Mouse (Mus musculus): Measurements from ENCODE around the gene Hivep3. TPM values are rescaled to one million over a fixed set of nuclear protein-coding genes. Genes with fewer than 3 reads are reported as not detected.

Hivep3 gene
- polyA plus RNA-seq, 1 experiment from 2014 or later = 0.84 TPM

DNA sequence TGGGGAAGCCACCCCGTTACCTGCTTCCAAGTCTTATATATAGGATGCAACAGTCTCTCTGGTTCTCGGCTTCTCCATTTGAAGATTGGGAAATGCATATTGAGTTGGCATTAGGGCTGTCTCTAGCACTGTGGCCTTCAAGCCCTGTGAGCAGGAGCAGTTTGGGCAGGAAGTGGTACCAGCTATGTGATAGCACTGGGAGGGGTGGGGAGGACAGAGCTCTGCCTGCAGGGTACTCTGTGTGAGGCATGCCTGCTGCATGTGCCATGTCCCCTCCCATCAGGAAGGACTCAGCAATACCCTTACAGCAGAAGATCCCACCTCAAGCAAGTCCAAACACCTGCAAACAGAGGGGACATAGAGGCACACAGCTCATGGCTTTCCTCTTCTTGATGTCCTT, 142.0 kb downstream of the Hivep3 start:
- Histone ChIP-seq H3K9me3 (no peaks in the 10 kb centered on the region), H3K4me3 (replicated peaks) (no peak overlapping the region), H3K27me3 (no peaks in the 10 kb centered on the region), H3K9ac (replicated peaks) (no peak overlapping the region), H3K4me2 (no peak overlapping the region), H3K27ac (no peak overlapping the region), H3K4me1 (replicated peaks) (no peaks in the 10 kb centered on the region), H3K36me3 (no peaks in the 10 kb centered on the region)
- no peak for ATAC-seq (ENCODE audit: insufficient number of reproducible peaks, insufficient read depth, low FRiP score, low TSS enrichment, low read depth)
- 86% methylated on average over 2 of the region's 2 CpGs for WGBS

DNA sequence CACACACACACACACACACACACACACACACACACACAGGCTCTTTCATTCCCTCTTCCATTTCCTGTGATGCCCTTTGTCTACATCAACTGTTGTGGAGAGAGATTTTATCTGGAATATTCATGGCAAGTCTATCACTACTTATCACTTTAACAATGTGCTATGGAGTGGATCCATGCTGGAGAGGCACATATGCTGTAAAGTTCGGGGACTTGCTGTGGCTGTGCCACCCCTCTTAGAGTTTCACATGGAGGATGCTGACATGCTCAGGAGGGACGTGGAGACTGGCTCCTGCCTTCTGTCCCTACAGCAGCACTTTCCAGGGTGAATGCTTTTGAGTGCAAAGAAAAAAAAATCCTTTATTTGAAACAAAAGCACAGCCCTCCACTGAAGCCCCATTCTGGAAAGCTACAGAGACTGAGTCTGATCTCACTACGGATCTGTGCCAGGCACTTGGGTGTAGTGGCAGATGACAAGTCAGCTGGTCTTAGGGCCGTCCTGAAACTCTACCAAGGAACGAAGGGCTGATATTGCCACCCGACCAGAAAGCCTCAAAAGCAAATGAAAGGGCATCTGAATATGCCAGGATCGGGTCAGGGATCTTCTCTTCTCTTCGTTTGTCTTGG, 143.1 kb downstream of the Hivep3 start:
- H3K27ac ChIP-seq = no peak overlapping the region
- H3K9ac ChIP-seq (replicated peaks) = no peak overlapping the region
- no peaks in the 10 kb centered on the region for H3K4me1 ChIP-seq (replicated peaks)
- no peaks in the 10 kb centered on the region for H3K27me3 ChIP-seq
- no peaks in the 10 kb centered on the region for H3K9me3 ChIP-seq
- WGBS = 79% methylated on average over 8 of the region's 8 CpGs
- ATAC-seq (ENCODE audit: insufficient number of reproducible peaks, insufficient read depth, low FRiP score, low TSS enrichment, low read depth) = no peak
- no peaks in the 10 kb centered on the region for H3K36me3 ChIP-seq
- H3K4me2 ChIP-seq = no peak overlapping the region
- no peak overlapping the region for H3K4me3 ChIP-seq (replicated peaks)

DNA sequence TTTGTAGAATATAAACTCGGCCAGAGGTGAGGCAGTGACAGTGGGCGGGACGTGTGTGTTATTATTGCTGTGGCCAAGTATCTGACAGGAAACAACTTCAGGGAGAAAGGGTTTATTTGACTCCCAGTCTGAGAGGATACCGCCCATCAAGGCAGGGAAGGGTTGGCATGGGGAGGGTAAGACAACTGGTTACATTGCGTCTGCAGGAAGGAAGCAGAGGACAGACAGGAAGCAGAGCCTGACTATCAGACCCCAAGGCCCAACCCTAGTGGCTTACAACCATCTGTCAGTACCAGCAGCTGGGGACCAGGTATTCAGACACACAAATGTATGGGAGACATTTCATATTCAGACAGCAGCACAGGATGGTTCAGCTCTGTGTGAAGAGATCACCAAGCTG, 144.6 kb downstream of the Hivep3 start:
- Histone ChIP-seq H3K4me3 (replicated peaks) (no peak overlapping the region), H3K4me2 (no peak overlapping the region), H3K36me3 (no peaks in the 10 kb centered on the region), H3K27me3 (no peaks in the 10 kb centered on the region), H3K4me1 (replicated peaks) (0 out of 2 replicates have a peak, but pooled peaks cover 3% of the 10 kb centered on the region), H3K27ac (no peak overlapping the region), H3K9me3 (no peaks in the 10 kb centered on the region), H3K9ac (replicated peaks) (no peak overlapping the region)
- ATAC-seq (ENCODE audit: insufficient number of reproducible peaks, insufficient read depth, low FRiP score, low TSS enrichment, low read depth) = no peak
- 79% methylated on average over 5 of the region's 5 CpGs for WGBS

DNA sequence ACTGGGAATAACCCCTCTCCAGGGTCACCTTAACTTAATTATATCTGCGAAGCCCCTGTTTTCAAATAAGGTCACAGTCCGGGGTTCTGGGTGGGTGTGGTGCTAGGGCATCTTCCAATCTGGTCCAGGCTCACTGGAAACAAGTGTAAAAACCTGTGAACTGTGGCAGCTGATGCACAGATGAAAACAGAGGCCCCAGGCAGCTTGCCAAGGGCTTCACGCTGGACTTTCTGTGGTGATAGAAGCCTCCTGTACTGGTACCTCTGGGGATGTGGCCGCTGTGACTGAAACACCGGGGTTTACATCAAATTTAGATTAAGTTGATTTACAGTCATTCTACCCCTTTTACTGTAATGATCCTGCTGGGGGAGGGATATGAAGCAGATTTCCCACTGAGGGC, 146.1 kb downstream of the Hivep3 start:
- Histone ChIP-seq H3K27ac (no peak overlapping the region), H3K4me3 (replicated peaks) (no peak overlapping the region), H3K9me3 (no peaks in the 10 kb centered on the region), H3K4me2 (no peak overlapping the region), H3K9ac (replicated peaks) (no peak overlapping the region), H3K4me1 (replicated peaks) (0 out of 2 replicates have a peak, but pooled peaks cover 3% of the 10 kb centered on the region), H3K36me3 (no peaks in the 10 kb centered on the region), H3K27me3 (no peaks in the 10 kb centered on the region)
- WGBS = 73% methylated on average over 5 of the region's 5 CpGs
- ATAC-seq (ENCODE audit: insufficient number of reproducible peaks, insufficient read depth, low FRiP score, low TSS enrichment, low read depth) = no peak

DNA sequence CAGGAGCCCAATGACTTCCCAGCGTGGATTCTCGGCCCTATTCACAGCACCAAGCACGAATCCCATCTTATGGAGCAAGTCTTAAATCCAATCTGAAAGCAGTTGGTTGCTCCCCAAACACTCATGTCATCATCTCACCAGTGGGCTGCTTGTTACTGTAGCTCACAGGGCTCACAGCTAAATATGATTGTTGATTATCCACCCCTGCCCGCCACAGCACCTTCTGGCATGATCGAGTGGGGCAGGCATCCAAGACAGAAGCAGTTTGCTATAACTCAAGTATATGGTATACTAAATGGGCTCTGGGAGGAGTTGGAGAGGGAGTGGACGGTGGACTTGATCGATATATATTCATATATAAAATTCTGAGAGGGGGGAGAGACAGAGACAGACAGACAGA, 146.7 kb downstream of the Hivep3 start:
- Histone ChIP-seq H3K36me3 (no peaks in the 10 kb centered on the region), H3K9ac (replicated peaks) (no peak overlapping the region), H3K27me3 (no peaks in the 10 kb centered on the region), H3K4me1 (replicated peaks) (0 out of 2 replicates have a peak, but pooled peaks cover 3% of the 10 kb centered on the region), H3K9me3 (no peaks in the 10 kb centered on the region), H3K4me2 (no peak overlapping the region), H3K4me3 (replicated peaks) (no peak overlapping the region), H3K27ac (no peak overlapping the region)
- WGBS = 90% methylated on average over 7 of the region's 7 CpGs
- ATAC-seq (ENCODE audit: insufficient number of reproducible peaks, insufficient read depth, low FRiP score, low TSS enrichment, low read depth) = no peak

DNA sequence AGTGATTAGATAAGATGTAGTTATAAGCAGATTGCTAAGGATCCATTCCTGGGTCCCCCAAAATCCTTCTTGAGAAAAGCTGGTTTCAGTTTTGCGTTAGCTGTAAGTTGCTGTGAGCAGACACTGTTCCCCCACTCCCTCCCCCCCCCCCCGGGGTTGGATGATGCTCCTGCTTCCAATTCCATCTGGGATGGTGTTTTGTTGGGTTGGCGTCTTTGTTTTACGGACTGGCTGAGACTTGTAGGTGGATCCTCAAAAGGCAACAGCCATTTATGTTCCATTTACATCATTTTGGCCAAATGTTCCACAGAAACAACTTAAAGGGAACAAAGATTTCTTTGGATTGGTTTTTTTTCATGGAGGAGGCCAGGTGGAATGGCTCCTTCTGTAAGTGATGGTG, 147.7 kb downstream of the Hivep3 start:
- ATAC-seq (ENCODE audit: insufficient number of reproducible peaks, insufficient read depth, low FRiP score, low TSS enrichment, low read depth) = no peak
- H3K9me3 ChIP-seq = no peaks in the 10 kb centered on the region
- no peaks in the 10 kb centered on the region for H3K27me3 ChIP-seq
- WGBS = 85% methylated on average over 4 of the region's 4 CpGs
- no peak overlapping the region for H3K4me2 ChIP-seq
- H3K9ac ChIP-seq (replicated peaks) = no peak overlapping the region
- H3K4me1 ChIP-seq (replicated peaks) = 0 out of 2 replicates have a peak, but pooled peaks cover 3% of the 10 kb centered on the region
- H3K36me3 ChIP-seq = no peaks in the 10 kb centered on the region
- H3K4me3 ChIP-seq (replicated peaks) = no peak overlapping the region
- no peak overlapping the region for H3K27ac ChIP-seq

DNA sequence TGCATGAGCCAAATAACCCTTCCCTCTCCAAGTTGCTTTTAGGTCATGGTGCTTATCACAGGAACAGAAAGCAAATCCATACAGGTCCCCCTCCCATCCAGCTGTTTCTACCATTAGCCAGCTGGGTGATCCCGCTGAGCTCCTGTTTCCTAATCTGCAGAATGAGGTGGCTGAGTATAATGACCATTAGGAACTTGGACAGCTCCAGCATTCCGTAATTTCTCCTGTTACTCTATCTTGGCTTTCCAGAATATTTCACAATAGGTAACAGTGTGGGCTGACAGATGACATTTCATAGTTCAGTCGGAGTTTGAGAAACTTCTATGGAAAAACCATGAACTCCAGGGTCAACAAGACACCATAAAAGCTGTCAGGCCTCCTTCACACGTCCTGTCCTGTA, 148.8 kb downstream of the Hivep3 start:
- no peaks in the 10 kb centered on the region for H3K9me3 ChIP-seq
- 29% methylated on average over 4 of the region's 4 CpGs for WGBS
- no peak overlapping the region for H3K4me2 ChIP-seq
- H3K4me1 ChIP-seq (replicated peaks) = 0 out of 2 replicates have a peak, but pooled peaks cover 3% of the 10 kb centered on the region
- no peaks in the 10 kb centered on the region for H3K27me3 ChIP-seq
- H3K9ac ChIP-seq (replicated peaks) = no peak overlapping the region
- no peak overlapping the region for H3K4me3 ChIP-seq (replicated peaks)
- no peaks in the 10 kb centered on the region for H3K36me3 ChIP-seq
- ATAC-seq (ENCODE audit: insufficient number of reproducible peaks, insufficient read depth, low FRiP score, low TSS enrichment, low read depth) = no peak
- H3K27ac ChIP-seq = no peak overlapping the region

DNA sequence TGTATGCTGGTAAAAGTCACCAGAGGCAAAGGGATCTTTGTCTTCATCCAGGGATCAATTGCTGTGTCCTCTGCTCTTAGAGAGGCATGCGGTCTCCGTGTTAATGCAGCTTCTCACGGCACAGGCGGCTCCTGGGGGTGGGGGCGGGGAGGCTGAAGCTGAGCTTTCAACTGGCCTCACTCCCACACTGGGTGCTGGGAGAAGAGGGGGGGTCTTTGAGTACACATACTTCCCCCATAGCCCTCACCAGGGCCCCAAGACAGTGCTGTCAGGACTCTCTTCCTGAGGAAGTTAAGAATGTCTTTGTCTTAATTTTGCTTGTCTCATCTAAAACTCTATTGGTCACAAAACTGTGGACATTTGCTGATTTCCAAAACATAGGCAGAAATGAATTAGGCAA, 149.2 kb downstream of the Hivep3 start:
- no peak overlapping the region for H3K4me2 ChIP-seq
- H3K27me3 ChIP-seq = no peaks in the 10 kb centered on the region
- 34% methylated on average over 5 of the region's 5 CpGs for WGBS
- 0 out of 2 replicates have a peak, but pooled peaks cover 3% of the 10 kb centered on the region for H3K4me1 ChIP-seq (replicated peaks)
- no peak overlapping the region for H3K9ac ChIP-seq (replicated peaks)
- no peak overlapping the region for H3K27ac ChIP-seq
- no peaks in the 10 kb centered on the region for H3K36me3 ChIP-seq
- no peaks in the 10 kb centered on the region for H3K9me3 ChIP-seq
- no peak overlapping the region for H3K4me3 ChIP-seq (replicated peaks)
- ATAC-seq (ENCODE audit: insufficient number of reproducible peaks, insufficient read depth, low FRiP score, low TSS enrichment, low read depth) = no peak

DNA sequence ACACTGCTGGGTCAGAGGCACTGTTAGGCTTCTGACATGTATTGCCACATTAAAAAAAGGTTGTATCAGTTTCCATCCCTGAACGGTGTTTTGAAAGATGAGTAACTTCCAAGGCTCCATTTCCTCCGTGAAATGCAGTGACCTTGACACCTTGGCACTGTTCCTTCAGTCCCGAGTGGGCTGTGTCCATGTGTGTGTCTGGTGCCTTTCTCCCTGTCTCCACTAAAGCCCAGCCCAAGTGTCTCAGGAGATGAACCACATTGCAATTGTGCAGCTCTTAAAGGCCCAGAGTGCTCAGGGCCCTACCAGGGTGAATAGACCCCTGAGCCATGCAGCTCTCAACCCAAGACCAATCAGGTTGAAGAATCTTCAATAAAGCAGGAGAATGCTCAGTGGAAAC, 153.0 kb downstream of the Hivep3 start:
- H3K27me3 ChIP-seq = no peaks in the 10 kb centered on the region
- no peak for ATAC-seq (ENCODE audit: insufficient number of reproducible peaks, insufficient read depth, low FRiP score, low TSS enrichment, low read depth)

DNA sequence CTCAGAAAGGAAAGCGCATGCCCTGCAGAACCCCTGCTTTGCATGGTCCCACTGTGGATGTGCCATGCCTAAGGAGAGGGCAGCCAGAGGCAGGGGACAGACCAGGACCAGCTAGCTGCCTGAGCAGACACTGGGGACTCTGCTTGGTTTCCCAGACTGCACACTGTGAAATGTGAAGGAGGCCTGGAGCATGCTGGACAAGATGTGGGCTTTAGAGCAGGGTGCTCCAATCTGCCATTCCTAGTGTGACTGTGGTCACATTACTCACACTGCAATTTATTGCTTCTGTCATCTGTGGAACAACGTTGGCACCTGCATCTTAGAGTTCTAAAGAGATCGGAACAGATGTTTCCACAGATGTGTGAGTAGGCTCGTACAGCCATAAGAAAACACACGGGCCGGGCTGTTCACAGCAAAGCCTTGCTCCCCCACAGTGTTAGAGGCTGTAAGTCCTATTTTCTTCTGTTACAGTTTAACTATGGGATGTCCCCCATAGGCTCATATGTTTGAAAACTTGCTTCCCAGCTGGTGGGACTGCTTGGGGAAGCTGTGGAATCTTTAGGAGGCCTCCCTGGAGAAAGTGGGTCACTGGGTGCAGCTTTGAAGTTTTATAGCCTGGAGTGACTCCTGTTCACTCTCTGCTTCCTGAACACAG, 154.1 kb downstream of the Hivep3 start:
- H3K4me3 ChIP-seq (replicated peaks) = no peak overlapping the region
- H3K27me3 ChIP-seq = no peaks in the 10 kb centered on the region
- 0 out of 2 replicates have a peak, but pooled peaks cover 2% of the 10 kb centered on the region for H3K4me1 ChIP-seq (replicated peaks)
- H3K36me3 ChIP-seq = no peaks in the 10 kb centered on the region
- 53% methylated on average over 6 of the region's 6 CpGs for WGBS
- no peak overlapping the region for H3K4me2 ChIP-seq
- no peak for ATAC-seq (ENCODE audit: insufficient number of reproducible peaks, insufficient read depth, low FRiP score, low TSS enrichment, low read depth)
- H3K27ac ChIP-seq = no peak overlapping the region
- H3K9me3 ChIP-seq = no peaks in the 10 kb centered on the region
- no peak overlapping the region for H3K9ac ChIP-seq (replicated peaks)

More for the DNA sequence above, 153.0 kb downstream of the Hivep3 start:
- Histone ChIP-seq H3K9me3 (no peaks in the 10 kb centered on the region), H3K27ac (no peak overlapping the region), H3K4me1 (replicated peaks) (0 out of 2 replicates have a peak, but pooled peaks cover 3% of the 10 kb centered on the region), H3K4me3 (replicated peaks) (no peak overlapping the region), H3K36me3 (no peaks in the 10 kb centered on the region), H3K4me2 (no peak overlapping the region), H3K9ac (replicated peaks) (no peak overlapping the region)
- WGBS = 75% methylated on average over 3 of the region's 3 CpGs

DNA sequence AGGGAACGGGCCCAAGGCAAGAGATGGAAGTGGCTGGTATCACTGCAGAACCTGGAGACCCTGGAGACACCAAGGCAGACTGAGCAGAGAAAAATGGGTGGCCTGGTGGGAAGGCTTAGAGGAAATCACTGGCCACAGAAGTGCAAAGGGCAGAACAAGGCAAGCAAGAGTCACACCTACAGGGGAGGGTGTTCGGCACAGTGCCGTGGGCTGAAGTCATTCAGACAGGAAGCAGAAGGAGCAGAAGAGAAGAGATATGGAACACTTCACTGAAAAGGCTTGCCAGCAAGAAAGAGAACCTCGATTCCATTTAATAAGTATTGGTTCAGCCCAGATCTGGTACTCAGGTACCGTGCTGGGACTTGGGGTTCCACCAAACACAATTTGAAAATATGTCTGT, 156.2 kb downstream of the Hivep3 start:
- H3K4me1 ChIP-seq (replicated peaks) = no peaks in the 10 kb centered on the region
- no peak overlapping the region for H3K4me3 ChIP-seq (replicated peaks)
- H3K27me3 ChIP-seq = no peaks in the 10 kb centered on the region
- no peak overlapping the region for H3K9ac ChIP-seq (replicated peaks)
- H3K36me3 ChIP-seq = no peaks in the 10 kb centered on the region
- no peaks in the 10 kb centered on the region for H3K9me3 ChIP-seq
- WGBS = 78% methylated on average over 5 of the region's 5 CpGs
- no peak overlapping the region for H3K27ac ChIP-seq
- ATAC-seq (ENCODE audit: insufficient number of reproducible peaks, insufficient read depth, low FRiP score, low TSS enrichment, low read depth) = no peak
- no peak overlapping the region for H3K4me2 ChIP-seq

All from limb, embryonic 12.5 days (tissue).